Mouse (Mus musculus) heart, adult 2 months (tissue): ENCODE data around the gene Wdr70. TPM values are rescaled to one million over a fixed set of nuclear protein-coding genes. Genes with fewer than 3 reads are reported as not detected.

ENCODE experiments used
- DNase-seq, 2 experiments: peaks; one replicate each; pipeline ENCODE4 v3.0.0; 2021
- H3K27ac ChIP-seq: fragments of 200-600 bp; 2 replicates; pipeline ENCODE4 v1.8.1; 2022
- H3K27me3 ChIP-seq: fragments of 200-500 bp; 2 replicates; pipeline ENCODE4 v1.6.1; 2012; ENCODE audit warnings: mild to moderate bottlenecking, low read length, inconsistent platforms, mixed read lengths; ENCODE audit not compliant: control insufficient read depth, insufficient read depth
- H3K36me3 ChIP-seq: fragments of 200-500 bp; 2 replicates; pipeline ENCODE4 v1.6.1; 2012; ENCODE audit warnings: low read length, inconsistent platforms; ENCODE audit not compliant: control insufficient read depth, insufficient read depth
- H3K4me1 ChIP-seq: fragments of 200-500 bp; 2 replicates; pipeline ENCODE4 v1.6.1; 2011; ENCODE audit warnings: low read length; ENCODE audit not compliant: control insufficient read depth, insufficient read depth
- H3K4me3 ChIP-seq: fragments of 200-600 bp; 2 replicates; pipeline ENCODE4 v1.8.1; 2022
- H3K79me2 ChIP-seq: fragments of 200-500 bp; replicated peaks from 2 replicates; pipeline ENCODE4 v1.6.1; 2012; ENCODE audit warnings: mild to moderate bottlenecking, inconsistent platforms, low read length, moderate library complexity, mixed read lengths; ENCODE audit not compliant: control insufficient read depth, insufficient read depth
- H3K9ac ChIP-seq: fragments of 200-500 bp; 2 replicates; pipeline ENCODE4 v1.6.1; 2012; ENCODE audit warnings: low read depth, mild to moderate bottlenecking, control low read depth, inconsistent platforms, low read length, mixed read lengths
- CTCF ChIP-seq: fragments of 200-600 bp; IDR thresholded peaks from 2 replicates; pipeline ENCODE4 v1.8.1; 2022; ENCODE audit warnings: antibody characterized with exemption, mild to moderate bottlenecking, moderate library complexity
- EP300 ChIP-seq: fragments of 200-500 bp; IDR thresholded peaks from 2 replicates; pipeline ENCODE4 v1.6.1; 2011; ENCODE audit warnings: low read depth, low read length, control low read depth; ENCODE audit not compliant: insufficient read depth
- POLR2A ChIP-seq: fragments of 200-500 bp; IDR thresholded peaks from 2 replicates; pipeline ENCODE4 v1.6.1; 2011; ENCODE audit warnings: mild to moderate bottlenecking, low read depth, low read length, control low read depth; ENCODE audit not compliant: insufficient read depth
- WGBS: fragments of 180-500 bp; shearing (Covaris S2); methylation state at CpG from one replicate; pipeline ENCODE4 v1.1.7; 2018; 5-methylcytosine and 5-hydroxymethylcytosine counted together
- intact Hi-C: fragments of 180-260 bp; cut with DNase I; formaldehyde crosslinking; loops from one replicate; pipeline ENCODE4 v1.15.1; 2025
- polyA plus RNA-seq: library from polyadenylated mRNA; depleted of rRNA; stranded (reverse); fragments of >200 nt; gene quantifications from 2 replicates; pipeline ENCODE4 v1.2.3, GENCODE M21; 2012
- total RNA-seq, 2 experiments: library from RNA; stranded (reverse); gene quantifications; 2 replicates each; pipeline ENCODE4 v1.2.3; 2021

Wdr70 gene
- total and polyA plus RNA-seq, 3 experiments, result 12.1 to 21.1 (median 20.7) TPM

DNA sequence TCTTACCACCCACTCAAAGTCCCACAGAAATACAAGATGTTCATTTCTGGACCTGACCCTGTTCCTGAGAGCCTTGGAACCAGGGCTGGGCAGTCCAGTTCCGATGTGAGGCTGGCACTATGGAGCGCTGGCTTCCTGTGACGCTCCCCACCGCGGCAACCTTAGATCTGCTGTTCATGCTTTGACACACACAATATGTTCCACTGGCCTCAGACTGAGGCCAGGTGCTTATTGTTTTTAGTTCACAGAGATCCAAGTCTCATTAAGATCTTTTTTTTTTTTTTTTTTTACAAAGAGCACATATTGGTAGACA, 209.7 kb downstream of the Wdr70 start:
- 91% methylated on average over 5 of the region's 5 CpGs for WGBS
- Histone ChIP-seq H3K9ac (no peak overlapping the region), H3K4me3 (no peak overlapping the region), H3K4me1 (no peaks in the 10 kb centered on the region), H3K27me3 (no peaks in the 10 kb centered on the region), H3K79me2 (no peaks in the 10 kb centered on the region), H3K36me3 (no peaks in the 10 kb centered on the region), H3K27ac (no peak overlapping the region)
- no peak for DNase-seq
- intact Hi-C loops, result no loop called here
- TF ChIP-seq POLR2A (no peak), EP300 (no peak), CTCF (no peak)

DNA sequence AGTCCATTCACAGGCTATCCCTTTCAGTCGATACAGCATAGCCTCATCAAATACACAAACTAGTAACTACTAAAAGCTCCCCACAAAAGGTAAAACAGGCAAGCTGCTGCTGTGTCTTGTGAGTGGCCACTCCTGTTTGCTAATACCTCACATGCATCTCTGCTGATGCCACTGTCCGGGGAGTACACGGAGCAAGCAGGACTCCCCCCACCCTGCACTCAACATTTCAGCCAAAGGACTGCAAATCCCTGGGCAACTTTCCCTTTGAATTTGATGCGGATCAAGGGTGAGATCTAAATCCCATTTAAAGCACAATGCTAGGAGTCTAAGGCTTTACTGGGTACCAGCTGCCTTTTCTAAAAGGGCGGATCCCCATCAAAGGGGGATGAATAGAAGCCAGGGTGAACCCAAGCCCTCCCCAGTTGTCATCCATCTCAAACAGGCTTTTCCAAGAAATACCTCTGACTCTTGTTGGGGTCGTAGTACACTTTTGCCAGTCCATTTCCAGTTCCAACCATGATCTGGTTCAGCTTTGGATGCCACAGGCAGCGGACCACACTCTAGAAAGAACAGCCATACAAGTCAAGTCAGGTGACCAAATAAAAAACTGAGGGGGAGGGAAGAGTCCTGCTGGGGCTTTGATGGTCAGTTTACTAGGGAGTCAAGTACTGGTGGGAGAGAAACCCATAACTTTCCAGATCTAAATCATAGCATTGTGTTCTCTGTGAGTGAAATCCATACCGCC, 210.2 kb downstream of the Wdr70 start:
- intact Hi-C loops, result no loop called here
- H3K27ac ChIP-seq, result no peak overlapping the region
- H3K79me2 ChIP-seq, result no peaks in the 10 kb centered on the region
- TF ChIP-seq EP300 (no peak), CTCF (no peak), POLR2A (no peak)
- H3K9ac ChIP-seq, result no peak overlapping the region
- no peak for DNase-seq
- no peaks in the 10 kb centered on the region for H3K27me3 ChIP-seq
- no peaks in the 10 kb centered on the region for H3K36me3 ChIP-seq
- H3K4me3 ChIP-seq, result no peak overlapping the region
- no peaks in the 10 kb centered on the region for H3K4me1 ChIP-seq
- WGBS, result 96% methylated on average over 8 of the region's 8 CpGs

DNA sequence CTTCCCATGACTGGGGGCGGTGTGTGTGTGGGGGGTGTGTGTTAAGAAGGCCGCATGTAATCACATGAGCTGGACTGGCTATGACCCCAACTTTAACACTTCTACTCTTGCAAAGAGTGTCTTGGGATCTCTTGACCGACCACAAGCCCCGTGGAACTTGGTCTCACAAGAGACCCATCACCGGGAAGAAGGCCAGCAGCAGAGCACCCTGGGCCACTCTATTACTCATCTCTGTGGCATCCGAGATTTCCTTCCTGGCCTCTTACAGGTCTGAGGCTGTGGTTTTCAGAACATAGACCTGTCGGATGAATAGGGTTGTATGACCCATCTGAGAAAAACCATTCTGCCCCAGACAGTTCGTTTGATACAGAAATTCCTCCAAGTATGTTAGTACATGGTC, 212.4 kb downstream of the Wdr70 start:
- TF ChIP-seq CTCF, result no peak
- Histone ChIP-seq H3K4me1 (no peaks in the 10 kb centered on the region), H3K27ac (no peak overlapping the region), H3K4me3 (no peak overlapping the region), H3K36me3 (no peaks in the 10 kb centered on the region), H3K27me3 (no peaks in the 10 kb centered on the region), H3K9ac (no peak overlapping the region), H3K79me2 (no peaks in the 10 kb centered on the region)
- intact Hi-C loops, result no loop called here
- no peak for DNase-seq
- WGBS, result 56% methylated on average over 8 of the region's 8 CpGs

DNA sequence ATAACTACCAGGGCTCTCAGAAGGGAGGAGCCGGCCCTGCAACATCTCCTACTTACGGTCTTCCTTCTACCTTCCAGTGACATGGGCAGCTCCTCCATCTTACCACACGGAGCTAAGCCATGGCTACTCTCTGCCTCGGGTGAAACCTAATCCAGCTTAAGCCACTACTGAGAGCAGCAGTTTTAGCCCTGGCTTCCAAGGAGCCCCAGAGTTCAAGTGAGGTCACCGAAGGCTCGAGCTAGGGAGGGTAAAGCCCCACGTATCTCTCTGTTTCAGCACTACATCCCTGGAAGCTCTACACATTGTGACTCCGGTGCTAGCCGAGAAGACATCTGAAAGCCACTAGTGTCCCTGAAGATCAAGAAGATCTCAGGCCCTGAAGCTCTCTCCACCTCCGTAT, 213.9 kb downstream of the Wdr70 start:
- DNase-seq, result no peak
- no peaks in the 10 kb centered on the region for H3K27me3 ChIP-seq
- intact Hi-C loops, result no loop called here
- TF ChIP-seq EP300 (no peak), CTCF (no peak), POLR2A (no peak)
- H3K4me1 ChIP-seq, result no peaks in the 10 kb centered on the region
- 79% methylated on average over 10 of the region's 10 CpGs for WGBS
- H3K4me3 ChIP-seq, result no peak overlapping the region
- no peaks in the 10 kb centered on the region for H3K36me3 ChIP-seq
- no peaks in the 10 kb centered on the region for H3K79me2 ChIP-seq
- no peak overlapping the region for H3K9ac ChIP-seq
- H3K27ac ChIP-seq, result no peak overlapping the region

DNA sequence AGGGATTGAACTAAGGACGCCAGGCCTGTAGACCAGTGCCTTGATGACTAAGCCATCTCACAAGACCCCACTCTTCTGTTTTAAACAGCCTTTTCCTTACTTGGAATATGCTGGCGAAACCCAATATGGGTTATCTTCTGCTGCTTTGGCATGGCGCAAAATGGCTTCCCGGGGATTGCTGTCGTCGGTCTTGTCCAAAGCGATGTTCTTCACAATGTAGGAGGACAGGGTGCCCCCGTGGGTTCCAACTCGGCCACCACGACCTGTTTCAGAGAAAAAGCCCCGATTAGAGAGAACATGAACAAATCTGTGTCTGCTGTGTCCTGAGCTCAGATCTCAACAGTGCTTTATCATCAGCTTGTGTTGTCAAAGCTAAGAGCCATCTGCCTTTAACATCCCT, 214.8 kb downstream of the Wdr70 start:
- H3K27me3 ChIP-seq, result no peaks in the 10 kb centered on the region
- DNase-seq, result no peak
- no peaks in the 10 kb centered on the region for H3K79me2 ChIP-seq
- intact Hi-C loops, result no loop called here
- H3K9ac ChIP-seq, result no peak overlapping the region
- H3K27ac ChIP-seq, result no peak overlapping the region
- WGBS, result 95% methylated on average over 11 of the region's 11 CpGs
- no peaks in the 10 kb centered on the region for H3K4me1 ChIP-seq
- no peak overlapping the region for H3K4me3 ChIP-seq
- H3K36me3 ChIP-seq, result no peaks in the 10 kb centered on the region
- TF ChIP-seq CTCF (no peak), EP300 (no peak), POLR2A (no peak)

DNA sequence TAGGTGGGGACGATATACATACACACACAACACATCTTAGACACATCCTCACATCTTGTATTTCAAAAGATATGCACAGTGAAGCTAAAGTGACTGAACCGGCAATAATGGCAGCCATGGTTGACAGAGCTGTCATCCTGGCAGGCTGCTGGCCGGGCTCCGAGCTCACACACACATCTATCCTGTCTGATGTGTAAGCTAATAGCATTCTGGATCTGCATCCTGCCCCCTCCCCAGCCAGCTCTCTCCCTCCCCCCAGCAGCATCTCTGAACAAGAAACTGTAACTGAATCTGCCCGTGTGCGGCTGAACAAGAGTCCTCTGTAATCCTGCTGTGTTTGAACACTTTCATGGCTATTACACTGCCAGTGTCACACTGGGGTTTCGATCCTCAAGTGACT, 219.1 kb downstream of the Wdr70 start:
- 95% methylated on average over 7 of the region's 7 CpGs for WGBS
- Histone ChIP-seq H3K79me2 (no peaks in the 10 kb centered on the region), H3K4me3 (no peak overlapping the region), H3K9ac (no peak overlapping the region), H3K36me3 (peaks cover 11% of the 10 kb centered on the region), H3K27me3 (no peaks in the 10 kb centered on the region), H3K27ac (no peak overlapping the region), H3K4me1 (peaks cover 3% of the 10 kb centered on the region)
- DNase-seq, result no peak
- TF ChIP-seq POLR2A, result no peak
- TF ChIP-seq CTCF, result no peak
- no peak for TF ChIP-seq EP300
- intact Hi-C loops, result no loop called here
